Mouse (Mus musculus): Measurements from ENCODE around the gene Snx4. TPM values are rescaled to one million over a fixed set of nuclear protein-coding genes. Genes with fewer than 3 reads are reported as not detected.

Snx4 gene
- total RNA-seq, 2 experiments from 2014 or later: 35.8 to 37.3 TPM

- no peak for DNase-seq (ENCODE audit: low spot score in 2 of 2)
- intact Hi-C loops (cut with DNase I): no loop called here
Observed at GRCm38 (mm10) chr16:33262096-33262495, 10.9 kb downstream of the Snx4 start.

DNA sequence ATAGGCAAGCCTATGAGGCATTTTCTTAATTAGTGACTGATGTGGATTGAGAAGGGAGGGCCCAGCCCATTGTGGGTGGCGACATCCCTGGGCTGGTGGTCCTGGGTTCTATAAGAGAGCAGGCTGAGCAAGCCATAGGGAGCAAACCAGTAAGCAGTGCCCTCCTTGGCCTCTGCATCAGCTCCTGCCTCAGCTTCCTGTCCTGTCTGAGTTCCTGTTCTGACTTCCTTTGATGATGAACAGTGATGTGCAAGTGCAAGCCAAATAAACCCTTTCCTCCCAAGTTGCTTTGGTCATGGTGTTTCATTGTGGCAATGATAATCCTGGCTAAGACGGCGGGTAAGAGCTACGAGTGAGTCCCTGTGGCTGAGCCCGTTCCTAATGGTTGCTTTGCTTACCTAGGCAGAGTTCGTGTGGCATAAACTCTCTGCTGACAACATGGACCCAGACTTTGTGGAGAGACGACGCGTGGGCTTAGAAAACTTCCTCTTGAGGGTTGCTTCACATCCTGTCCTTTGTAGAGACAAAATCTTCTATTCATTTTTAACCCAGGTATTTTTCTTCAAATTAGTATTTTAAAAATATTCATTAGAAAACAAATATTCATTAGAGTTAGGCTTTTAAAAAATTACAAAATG lies 16.5 kb downstream of the Snx4 start:
- intact Hi-C loops (cut with DNase I): no loop called here
- DNase-seq (ENCODE audit: low spot score in 2 of 2): no peak

- intact Hi-C loops (cut with DNase I): no loop called here
- DNase-seq (ENCODE audit: low spot score in 2 of 2): no peak
Observed at GRCm38 (mm10) chr16:33271824-33272223, 20.6 kb downstream of the Snx4 start.

GRCm38 (mm10) chr16:33283079-33283478 lies 31.8 kb downstream of the Snx4 start:
- no peak for DNase-seq (ENCODE audit: low spot score in 2 of 2)
- intact Hi-C loops (cut with DNase I): no loop called here

DNA sequence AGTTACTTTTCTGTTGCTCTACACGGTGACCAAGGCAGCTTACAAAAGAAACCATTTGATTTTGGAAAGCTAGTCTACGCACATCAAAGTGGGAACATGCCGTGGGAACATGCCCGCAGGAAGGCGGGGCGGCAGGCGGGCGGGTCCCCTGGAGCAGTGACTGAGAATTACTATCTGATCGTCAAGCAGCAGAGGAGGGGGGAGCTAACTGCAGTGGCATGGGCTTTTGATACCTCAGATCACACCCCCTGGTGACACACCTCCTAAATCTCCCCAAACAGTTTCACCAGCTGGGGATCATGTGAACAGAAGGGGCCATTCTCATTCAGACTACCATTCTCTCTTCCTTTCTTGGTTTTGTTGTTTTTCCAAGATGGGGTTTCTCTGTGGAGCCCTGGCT lies 37.3 kb downstream of the Snx4 start:
- DNase-seq (ENCODE audit: low spot score in 2 of 2): no peak

DNA sequence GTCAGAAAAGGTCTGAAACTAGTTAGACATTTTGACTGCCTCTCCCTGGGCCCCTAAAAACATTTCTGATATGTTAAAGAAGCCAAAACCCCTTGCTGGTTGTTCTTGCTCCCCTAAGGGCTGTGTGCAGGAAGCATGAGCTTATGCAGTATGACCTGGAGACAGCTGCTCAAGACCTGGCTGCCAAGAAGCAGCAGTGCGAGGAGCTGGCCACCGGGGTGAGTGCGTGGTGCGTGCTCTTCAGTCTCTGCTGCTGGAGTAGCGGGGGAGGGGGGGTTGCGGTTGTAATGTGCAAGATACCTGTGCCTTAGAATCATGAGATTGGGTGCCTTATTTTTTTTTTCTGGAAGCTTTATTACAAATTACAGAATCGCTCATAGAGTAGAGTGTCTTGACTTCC lies 38.7 kb downstream of the Snx4 start:
- DNase-seq (ENCODE audit: low spot score in 2 of 2): no peak

More for the DNA sequence above, 37.3 kb downstream of the Snx4 start:
- intact Hi-C loops (cut with DNase I): no loop called here

DNA sequence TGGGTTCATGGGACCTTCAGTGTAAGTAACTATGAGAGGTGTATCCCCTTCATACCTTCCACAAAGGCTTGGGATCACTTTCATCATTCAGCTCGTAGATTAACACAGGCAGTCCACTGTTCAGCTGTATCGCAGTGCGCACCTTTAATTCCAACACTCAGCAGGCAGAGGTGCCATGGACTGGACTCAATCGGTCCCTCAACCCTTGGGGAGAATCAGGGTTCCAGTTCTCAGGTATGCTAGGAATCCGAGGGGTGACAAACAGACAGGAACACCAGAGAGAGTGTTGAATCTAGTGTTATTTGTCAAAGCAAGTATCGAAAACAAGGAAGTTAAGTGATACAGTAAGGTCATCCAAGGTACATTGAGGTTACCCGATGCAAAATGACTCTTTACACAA lies 41.0 kb downstream of the Snx4 start:
- no peak for DNase-seq (ENCODE audit: low spot score in 2 of 2)
- intact Hi-C loops (cut with DNase I): no loop called here

More for the DNA sequence above, 38.7 kb downstream of the Snx4 start:
- intact Hi-C loops (cut with DNase I): no loop called here

- no peak for DNase-seq (ENCODE audit: low spot score in 2 of 2)
- intact Hi-C loops (cut with DNase I): no loop called here
Observed at GRCm38 (mm10) chr16:33294681-33295080, 43.4 kb downstream of the Snx4 start.

DNA sequence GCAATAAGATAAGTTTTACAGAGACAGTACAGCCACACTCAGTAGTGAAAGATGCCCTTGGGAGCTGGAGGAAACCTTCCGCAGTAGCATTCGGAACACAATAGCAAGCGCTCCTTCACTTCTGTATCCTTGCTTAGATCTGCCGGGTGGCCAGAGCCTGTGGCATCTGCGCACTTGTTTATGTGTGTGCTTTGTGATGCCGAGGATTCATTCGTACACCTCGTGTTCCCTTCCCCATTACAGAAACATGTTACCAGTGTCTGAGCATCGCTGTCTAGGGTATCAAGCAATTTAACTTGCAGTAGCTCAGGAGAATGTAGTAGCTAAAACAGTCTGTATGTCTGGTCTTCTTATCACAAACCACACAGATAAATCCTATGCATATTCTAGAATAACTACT lies 44.1 kb downstream of the Snx4 start:
- intact Hi-C loops (cut with DNase I): no loop called here
- DNase-seq (ENCODE audit: low spot score in 2 of 2): no peak

DNA sequence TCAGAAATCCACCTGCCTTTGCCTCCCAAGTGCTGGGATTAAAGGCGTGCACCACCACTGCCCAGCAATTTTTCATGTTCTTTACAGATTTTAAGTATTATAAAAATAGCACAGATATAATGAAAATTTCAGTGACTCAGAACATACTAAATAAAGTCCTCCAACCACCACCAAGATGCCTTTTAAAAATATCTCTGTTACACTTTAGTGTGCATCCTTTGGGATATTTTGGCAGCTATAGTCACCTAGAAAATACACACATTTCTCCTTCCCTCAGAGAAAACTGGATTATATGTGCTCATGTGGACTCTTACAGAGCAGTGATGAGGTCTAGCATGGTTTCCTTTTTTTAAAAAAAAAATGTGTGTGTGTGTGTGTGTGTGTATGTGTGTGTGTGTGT lies 46.3 kb downstream of the Snx4 start:
- intact Hi-C loops (cut with DNase I): no loop called here

GRCm38 (mm10) chr16:33306633-33307070 lies 55.4 kb downstream of the Snx4 start:
- intact Hi-C loops (cut with DNase I): loop anchor here (2.0 to 10.0 kb wide), 2 partner anchors 178 to 434 kb away; no protein-coding TSS in a partner anchor
- DNase-seq (ENCODE audit: low spot score in 2 of 2): peak; percentile 76 to 82

More for the DNA sequence above, 46.3 kb downstream of the Snx4 start:
- peak in 1 of 2 experiments; percentile 64 for DNase-seq (ENCODE audit: low spot score in 2 of 2)

- no peak for DNase-seq (ENCODE audit: low spot score in 2 of 2)
- intact Hi-C loops (cut with DNase I): loop anchor here (2.0 to 10.0 kb wide), 2 partner anchors 177 to 433 kb away; no protein-coding TSS in a partner anchor
Observed at GRCm38 (mm10) chr16:33307761-33308160, 56.5 kb downstream of the Snx4 start.

GRCm38 (mm10) chr16:33309066-33309465 lies 57.8 kb downstream of the Snx4 start:
- DNase-seq (ENCODE audit: low spot score in 2 of 2): no peak
- intact Hi-C loops (cut with DNase I): loop anchor here (10.0 kb wide), 1 partner anchor 176 kb away; no protein-coding TSS in a partner anchor

DNA sequence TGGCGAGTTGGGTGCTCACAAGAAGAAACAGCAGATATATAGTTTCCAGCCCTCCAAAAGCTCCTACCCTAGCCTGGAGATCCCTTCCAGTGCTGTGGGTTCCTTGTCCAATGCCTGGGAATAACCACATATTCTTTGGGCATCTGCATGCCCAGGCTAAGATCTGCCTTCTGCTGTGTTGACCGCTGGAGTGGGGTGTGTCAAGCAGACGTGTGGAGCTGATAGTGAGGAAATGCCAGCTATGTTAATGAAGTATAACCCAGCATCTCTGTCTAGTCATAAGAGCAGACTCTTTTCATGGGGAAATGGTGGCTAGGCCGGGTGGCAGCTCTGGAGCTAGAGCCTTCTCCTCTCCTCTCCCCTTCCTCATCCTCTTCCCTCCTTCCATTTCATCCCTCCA lies 64.4 kb downstream of the Snx4 start:
- intact Hi-C loops (cut with DNase I): loop anchor here (5.0 kb wide), 1 partner anchor 67 kb away; the partner anchor contains the start of gene Zfp148
- no peak for DNase-seq (ENCODE audit: low spot score in 2 of 2)

- intact Hi-C loops (cut with DNase I): loop anchor here (5.0 kb wide), 1 partner anchor 65 kb away; the partner anchor contains the start of gene Zfp148
- DNase-seq (ENCODE audit: low spot score in 2 of 2): no peak
Observed at GRCm38 (mm10) chr16:33317646-33318045, 66.4 kb downstream of the Snx4 start.

DNA sequence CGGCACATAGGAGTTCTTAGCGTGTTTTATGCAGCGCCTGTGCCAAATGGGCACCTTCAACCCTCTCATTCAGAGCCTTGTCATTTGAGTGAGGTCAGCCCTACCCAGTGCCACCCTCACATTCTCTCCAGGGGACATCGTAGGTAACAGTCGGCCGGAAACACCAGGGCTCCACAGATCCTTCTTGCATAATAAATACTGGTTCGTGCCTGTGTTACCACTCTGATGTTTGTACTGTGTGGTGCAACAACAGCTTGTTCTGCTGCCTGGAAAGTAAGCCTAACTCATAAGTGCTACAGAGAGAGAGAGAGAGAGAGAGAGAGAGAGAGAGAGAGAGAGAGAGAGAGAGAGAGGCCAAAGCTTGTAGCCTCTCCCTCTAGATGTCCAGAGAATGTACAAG lies 66.8 kb downstream of the Snx4 start:
- intact Hi-C loops (cut with DNase I): loop anchor here (5.0 kb wide), 1 partner anchor 64 kb away; the partner anchor contains the start of gene Zfp148

GRCm38 (mm10) chr16:33325704-33326455 lies 74.6 kb downstream of the Snx4 start:
- intact Hi-C loops (cut with DNase I): no loop called here
- no peak for DNase-seq (ENCODE audit: low spot score in 2 of 2)

More for the DNA sequence above, 66.8 kb downstream of the Snx4 start:
- DNase-seq (ENCODE audit: low spot score in 2 of 2): no peak

- no peak for DNase-seq (ENCODE audit: low spot score in 2 of 2)
- intact Hi-C loops (cut with DNase I): no loop called here
Observed at GRCm38 (mm10) chr16:33326589-33326988, 75.3 kb downstream of the Snx4 start.

GRCm38 (mm10) chr16:33327101-33327500 lies 75.9 kb downstream of the Snx4 start:
- no peak for DNase-seq (ENCODE audit: low spot score in 2 of 2)
- intact Hi-C loops (cut with DNase I): no loop called here

GRCm38 (mm10) chr16:33333015-33333414 lies 81.8 kb downstream of the Snx4 start:
- intact Hi-C loops (cut with DNase I): no loop called here
- no peak for DNase-seq (ENCODE audit: low spot score in 2 of 2)

GRCm38 (mm10) chr16:33337177-33337576 lies 85.9 kb downstream of the Snx4 start:
- intact Hi-C loops (cut with DNase I): no loop called here
- DNase-seq (ENCODE audit: low spot score in 2 of 2): peak; percentile 68 to 71
